Mouse (Mus musculus) induced T-regulatory cell, adult 2 months (primary cell): ENCODE results near the gene Pacrg.
A peak's percentile ranks its signal among the peaks of the same experiment; 100 is the strongest.

Experiments
- DNase-seq: peaks from one replicate; pipeline ENCODE4 v3.0.0-alpha.2; 2012; ENCODE audit warnings: low read depth

The Pacrg gene

GRCm38 (mm10) chr17:10840148-10840707 is at the start of gene Pacrg, which contains the start of gene Prkn:
Gene Pacrg (minus strand): TSS chr17:10840311.
Gene Prkn (plus strand): TSS chr17:10840384.
- peak; percentile 95 for DNase-seq

- no peak for DNase-seq
Measured at GRCm38 (mm10) chr17:10887924-10888323, 47.8 kb upstream of the Pacrg start.

GRCm38 (mm10) chr17:10882260-10882659 is 42.1 kb upstream of the Pacrg start:
- DNase-seq, result no peak

- no peak for DNase-seq
Measured at GRCm38 (mm10) chr17:10878986-10879385, 38.9 kb upstream of the Pacrg start.

- DNase-seq, result no peak
Measured at GRCm38 (mm10) chr17:10874208-10875187, 34.4 kb upstream of the Pacrg start.

GRCm38 (mm10) chr17:10854207-10854606 is 14.1 kb upstream of the Pacrg start:
- DNase-seq, result no peak

- peak; percentile 49 for DNase-seq
Measured at GRCm38 (mm10) chr17:10840731-10841201, 655 bp upstream of the Pacrg start.

GRCm38 (mm10) chr17:10818971-10819370 is 21.1 kb downstream of the Pacrg start:
- DNase-seq, result no peak

GRCm38 (mm10) chr17:10808571-10808970 is 31.5 kb downstream of the Pacrg start:
- no peak for DNase-seq

GRCm38 (mm10) chr17:10807261-10807998 is 32.7 kb downstream of the Pacrg start:
- no peak for DNase-seq

GRCm38 (mm10) chr17:10806692-10807091 is 33.4 kb downstream of the Pacrg start:
- no peak for DNase-seq

- no peak for DNase-seq
Measured at GRCm38 (mm10) chr17:10791661-10792060, 48.5 kb downstream of the Pacrg start.

GRCm38 (mm10) chr17:10784401-10784920 is 55.6 kb downstream of the Pacrg start:
- no peak for DNase-seq

GRCm38 (mm10) chr17:10776503-10776902 is 63.6 kb downstream of the Pacrg start:
- DNase-seq, result no peak

- DNase-seq, result no peak
Measured at GRCm38 (mm10) chr17:10774468-10774867, 65.6 kb downstream of the Pacrg start.

GRCm38 (mm10) chr17:10772207-10772606 is 67.9 kb downstream of the Pacrg start:
- DNase-seq, result no peak

GRCm38 (mm10) chr17:10769873-10770272 is 70.2 kb downstream of the Pacrg start:
- DNase-seq, result no peak

- no peak for DNase-seq
Measured at GRCm38 (mm10) chr17:10766735-10767406, 73.2 kb downstream of the Pacrg start.

GRCm38 (mm10) chr17:10764343-10764742 is 75.8 kb downstream of the Pacrg start:
- no peak for DNase-seq

- DNase-seq, result no peak
Measured at GRCm38 (mm10) chr17:10757455-10757854, 82.7 kb downstream of the Pacrg start.

- DNase-seq, result no peak
Measured at GRCm38 (mm10) chr17:10744709-10745461, 95.2 kb downstream of the Pacrg start.
